Mouse (Mus musculus): ENCODE data around the gene Gpx3.
"Not testable (repeated sequence)": the region's sequence is repeated elsewhere in the genome, so short reads cannot be mapped to it uniquely, and the experiment has no call there.

Gene Gpx3

GRCm38 (mm10) chr11:54939501-54939900 lies 37.2 kb downstream of the Gpx3 start:
- no peak for DNase-seq (ENCODE audit: low spot score)

GRCm38 (mm10) chr11:54940056-54940455 lies 37.8 kb downstream of the Gpx3 start:
- no peak for DNase-seq (ENCODE audit: low spot score)

- DNase-seq (ENCODE audit: low spot score) = no peak
Observed at GRCm38 (mm10) chr11:54944702-54945101, 42.4 kb downstream of the Gpx3 start.

GRCm38 (mm10) chr11:54949717-54950116 lies 47.5 kb downstream of the Gpx3 start:
- no peak for DNase-seq (ENCODE audit: low spot score)

- DNase-seq (ENCODE audit: low spot score) = no peak
Observed at GRCm38 (mm10) chr11:54950684-54951083, 48.4 kb downstream of the Gpx3 start.

- no peak for DNase-seq (ENCODE audit: low spot score)
Observed at GRCm38 (mm10) chr11:54952651-54953050, 50.4 kb downstream of the Gpx3 start.

GRCm38 (mm10) chr11:54953993-54954446 lies 51.8 kb downstream of the Gpx3 start:
- peak; percentile 52 for DNase-seq (ENCODE audit: low spot score)

GRCm38 (mm10) chr11:54954716-54955115 lies 52.5 kb downstream of the Gpx3 start:
- no peak for DNase-seq (ENCODE audit: low spot score)

- DNase-seq (ENCODE audit: low spot score) = not testable (repeated sequence)
Observed at GRCm38 (mm10) chr11:54955400-54955734, 53.1 kb downstream of the Gpx3 start.

- peak; percentile 96 for DNase-seq (ENCODE audit: low spot score)
Observed at GRCm38 (mm10) chr11:54955735-54956480, 53.7 kb downstream of the Gpx3 start.

- DNase-seq (ENCODE audit: low spot score) = no peak
Observed at GRCm38 (mm10) chr11:54956912-54957311, 54.7 kb downstream of the Gpx3 start.

GRCm38 (mm10) chr11:54957708-54958107 lies 55.5 kb downstream of the Gpx3 start:
- DNase-seq (ENCODE audit: low spot score) = not testable (repeated sequence)

- DNase-seq (ENCODE audit: low spot score) = no peak
Observed at GRCm38 (mm10) chr11:54958571-54959073, 56.4 kb downstream of the Gpx3 start.

All from embryo, embryonic 10 days (tissue).